17 mouse cellular contexts compared by ENCODE assay signal in the genomic region with DNA sequence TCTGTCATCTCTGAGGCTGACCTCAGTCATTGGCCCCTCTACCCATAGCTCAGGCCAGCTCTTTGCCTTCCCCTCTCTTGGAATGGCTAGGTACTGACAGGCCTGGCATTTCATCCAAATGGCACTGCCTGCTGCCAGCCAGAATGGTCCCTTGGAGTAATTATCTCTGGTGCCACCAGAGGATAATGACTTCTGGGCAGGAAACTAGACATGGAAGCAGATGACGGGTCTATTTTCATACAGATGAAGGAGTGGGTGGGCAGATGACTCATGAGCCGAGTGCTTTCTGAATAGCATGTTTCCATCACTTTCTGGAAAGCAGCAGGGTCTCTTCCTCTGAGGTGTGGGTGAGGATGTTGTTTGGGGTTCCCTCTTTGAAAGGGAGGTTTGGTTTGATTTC. TPM values are rescaled to one million over a fixed set of nuclear protein-coding genes. Genes with fewer than 3 reads are reported as not detected.
DNase-seq lines count a peak whose midpoint lies in the region; ATAC-seq lines count a peak whose summit lies in the region.
"Had no signal": no experiment of that assay in that cellular context is flagged by ENCODE, and none has a peak within 500 bp of the region (broad histone marks: within the 10 kb centered on the region; RNA-seq: fewer than 3 reads in every experiment).

No protein-coding gene starts in this region.

- no peak overlapping the region for H3K4me2 ChIP-seq in intestine, embryonic 15.5 days (replicated peaks)
- H3K4me2 ChIP-seq: embryonic facial prominence, embryonic 15.5 days; forebrain, embryonic 15.5 days; heart, embryonic 15.5 days; hindbrain, embryonic 12.5 days had no signal

- 72% methylated on average over 2 of the region's 2 CpGs for WGBS in intestine, embryonic 15.5 days

- H3K36me3 ChIP-seq in intestine, embryonic 15.5 days, result no peaks in the 10 kb centered on the region
- H3K36me3 ChIP-seq: embryonic facial prominence, embryonic 15.5 days; forebrain, embryonic 15.5 days; heart, embryonic 15.5 days; hindbrain, embryonic 12.5 days; midbrain, embryonic 10.5 days had no signal

- H3K9me3 ChIP-seq in intestine, embryonic 15.5 days, result no peaks in the 10 kb centered on the region
- H3K9me3 ChIP-seq: embryonic facial prominence, embryonic 15.5 days; forebrain, embryonic 15.5 days; heart, embryonic 15.5 days; hindbrain, embryonic 12.5 days; midbrain, embryonic 10.5 days had no signal

- H3K4me1 ChIP-seq in intestine, embryonic 15.5 days (replicated peaks), result no peaks in the 10 kb centered on the region
- H3K4me1 ChIP-seq: embryonic facial prominence, embryonic 15.5 days; forebrain, embryonic 15.5 days; hindbrain, embryonic 12.5 days; midbrain, embryonic 10.5 days had no signal

- intact Hi-C loops in heart, postnatal 25 days (cut with DNase I), result no loop called here
- intact Hi-C loops in left cerebral cortex, postnatal 36 days (cut with DNase I), result no loop called here

- no peak overlapping the region for H3K4me3 ChIP-seq in intestine, embryonic 15.5 days (replicated peaks)
- H3K4me3 ChIP-seq: embryonic facial prominence, embryonic 15.5 days; forebrain, embryonic 15.5 days; heart, embryonic 15.5 days; hindbrain, embryonic 12.5 days; midbrain, embryonic 10.5 days had no signal

- no peak overlapping the region for H3K9ac ChIP-seq in intestine, embryonic 15.5 days
- H3K9ac ChIP-seq: embryonic facial prominence, embryonic 15.5 days; forebrain, embryonic 15.5 days; heart, embryonic 15.5 days; hindbrain, embryonic 12.5 days had no signal

- peak; percentile 88 for ATAC-seq in inflammation-experienced regulatory T-cells, adult 6 months
- ATAC-seq in intestine, embryonic 15.5 days, result no peak
- ATAC-seq: forebrain, embryonic 15.5 days had no signal

- H3K27ac ChIP-seq in intestine, embryonic 15.5 days, result no peak overlapping the region
- H3K27ac ChIP-seq: embryonic facial prominence, embryonic 15.5 days; forebrain, embryonic 15.5 days; heart, embryonic 15.5 days; hindbrain, embryonic 12.5 days; midbrain, embryonic 10.5 days had no signal

- H3K27me3 ChIP-seq in intestine, embryonic 15.5 days (replicated peaks), result no peaks in the 10 kb centered on the region
- H3K27me3 ChIP-seq: embryonic facial prominence, embryonic 15.5 days; forebrain, embryonic 15.5 days; heart, embryonic 15.5 days; hindbrain, embryonic 12.5 days had no signal

- DNase-seq in heart, adult 11 months, result peak; percentile 77
- DNase-seq in heart, postnatal 25 days (ENCODE audit: low spot score), result no peak
- peak; percentile 24 for DNase-seq in CD4-positive, CD25-positive, alpha-beta regulatory T cell, adult 2 months (ENCODE audit: low read depth, low spot score)
- peak; percentile 17 to 29 for DNase-seq in left cerebral cortex, postnatal 36 days (ENCODE audit: low spot score in 2 of 2)
- no peak for DNase-seq in gastrocnemius, postnatal 25 days
- DNase-seq: cerebellum, adult 11 months; kidney, adult 18-20 months; thymus, postnatal 4 days had no signal

RNA-seq across cellular contexts. Expression of a gene that starts 23.2 kb away (rescaled TPM):
- not detected for total RNA-seq in heart, postnatal 25 days (2021)
- 1 to 10 TPM in 2 of 3 experiments, under 1 TPM in 1; 0.79 to 2.6 (median 1.1) TPM for polyA plus RNA-seq in inflammation-experienced regulatory T-cells, adult 6 months (2017; shearing (Covaris generic))
- total RNA-seq in left cerebral cortex, postnatal 36 days (2021), result not detected
- not detected for total RNA-seq in gastrocnemius, postnatal 25 days (2021)
- polyA plus RNA-seq in intestine, embryonic 15.5 days (2015; fragmentation: Nextera tagmentation; extraction: Ambion mirVana), result 3.9 TPM in 2 replicates
- polyA plus RNA-seq: C2C12; forebrain, embryonic 15.5 days; liver, adult 2 months had no signal

Comparison
In these comparisons a context has a peak if more than half of its experiments do, and no peak if none do; other contexts are left out.
1. DNase-seq: peak in heart, adult 11 months (single experiment), CD4-positive, CD25-positive, alpha-beta regulatory T cell, adult 2 months (single experiment) and left cerebral cortex, postnatal 36 days (2 of 2); none in heart, postnatal 25 days (single experiment) and gastrocnemius, postnatal 25 days (single experiment).